Comparison of ENCODE assay signal across 14 mouse cellular contexts in the genomic region with DNA sequence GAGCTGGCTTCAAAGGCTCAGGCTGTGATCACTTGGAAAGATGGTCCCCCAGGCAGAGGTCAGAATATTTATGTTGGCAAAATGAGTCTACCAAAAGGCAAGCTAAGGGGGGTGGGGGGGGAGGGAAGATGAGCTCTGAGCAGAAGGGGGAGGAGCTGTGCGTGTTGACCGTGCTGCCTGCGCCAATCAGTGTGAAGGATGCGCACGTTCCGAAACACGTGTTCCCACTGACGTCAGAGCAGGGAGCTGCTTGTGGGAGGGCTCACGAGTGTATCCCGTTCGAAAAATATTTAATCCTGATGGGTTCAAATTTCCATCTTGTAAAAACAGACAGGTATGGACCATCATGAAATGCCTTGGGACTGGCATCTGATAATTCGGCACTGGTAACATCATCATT. TPM values are rescaled to one million over a fixed set of nuclear protein-coding genes. Genes with fewer than 3 reads are reported as not detected.
DNase-seq lines count a peak whose midpoint lies in the region; ATAC-seq and TF ChIP-seq lines count a peak whose summit lies in the region.
"Had no signal": no experiment of that assay in that cellular context is flagged by ENCODE, and none has a peak within 500 bp of the region (broad histone marks: within the 10 kb centered on the region; RNA-seq: fewer than 3 reads in every experiment).

No protein-coding gene starts in this region.

- peaks cover 17% of the 10 kb centered on the region for H3K4me1 ChIP-seq in midbrain, embryonic 11.5 days (ENCODE audit: control insufficient read depth, insufficient read depth, low read length)
- peaks cover 24% of the 10 kb centered on the region for H3K4me1 ChIP-seq in midbrain, embryonic 15.5 days
- no peaks in the 10 kb centered on the region; the same call in 1 of the 2 replicates for H3K4me1 ChIP-seq in embryonic facial prominence, embryonic 11.5 days (ENCODE audit: control insufficient read depth, insufficient read depth, low read length)
- peaks cover 7% of the 10 kb centered on the region; the same call in 1 of the 2 replicates for H3K4me1 ChIP-seq in hindbrain, postnatal 0 days (ENCODE audit: insufficient read depth, low read length)
- H3K4me1 ChIP-seq in stomach, postnatal 0 days (replicated peaks; ENCODE audit: control insufficient read depth, insufficient read depth): no peaks in the 10 kb centered on the region
- H3K4me1 ChIP-seq: embryonic facial prominence, embryonic 15.5 days had no signal

- H3K9me3 ChIP-seq in midbrain, embryonic 11.5 days (ENCODE audit: control insufficient read depth, low read length): no peaks in the 10 kb centered on the region
- H3K9me3 ChIP-seq in midbrain, embryonic 15.5 days: no peaks in the 10 kb centered on the region
- no peaks in the 10 kb centered on the region for H3K9me3 ChIP-seq in embryonic facial prominence, embryonic 11.5 days (replicated peaks; ENCODE audit: control insufficient read depth, low read length)
- no peaks in the 10 kb centered on the region for H3K9me3 ChIP-seq in hindbrain, postnatal 0 days (ENCODE audit: low read length)
- H3K9me3 ChIP-seq in stomach, postnatal 0 days (ENCODE audit: control insufficient read depth, low read length): no peaks in the 10 kb centered on the region
- H3K9me3 ChIP-seq: embryonic facial prominence, embryonic 15.5 days had no signal

- H3K9ac ChIP-seq in midbrain, embryonic 11.5 days (ENCODE audit: low read length): no peak overlapping the region
- no peak overlapping the region for H3K9ac ChIP-seq in midbrain, embryonic 15.5 days
- H3K9ac ChIP-seq in embryonic facial prominence, embryonic 11.5 days (replicated peaks; ENCODE audit: low read length): no peak overlapping the region
- H3K9ac ChIP-seq in hindbrain, postnatal 0 days (replicated peaks; ENCODE audit: low read length): no peak overlapping the region
- no peak overlapping the region for H3K9ac ChIP-seq in stomach, postnatal 0 days (ENCODE audit: low read length)
- H3K9ac ChIP-seq: embryonic facial prominence, embryonic 15.5 days had no signal

- no peak overlapping the region for H3K27ac ChIP-seq in midbrain, embryonic 11.5 days (ENCODE audit: low read depth, low read length)
- H3K27ac ChIP-seq in midbrain, embryonic 15.5 days: no peak overlapping the region
- no peak overlapping the region for H3K27ac ChIP-seq in embryonic facial prominence, embryonic 11.5 days (replicated peaks; ENCODE audit: low read depth, low read length)
- H3K27ac ChIP-seq in hindbrain, postnatal 0 days: no peak overlapping the region
- H3K27ac ChIP-seq in stomach, postnatal 0 days (replicated peaks): no peak overlapping the region
- H3K27ac ChIP-seq: embryonic facial prominence, embryonic 15.5 days; kidney, postnatal 0 days; left cerebral cortex, adult 2 months had no signal

- H3K4me2 ChIP-seq in midbrain, embryonic 11.5 days: peak overlapping the region; percentile 8; the same call in 1 of the 2 replicates
- no peak overlapping the region for H3K4me2 ChIP-seq in midbrain, embryonic 15.5 days
- H3K4me2 ChIP-seq in embryonic facial prominence, embryonic 11.5 days (ENCODE audit: low read depth, low read length): no peak overlapping the region
- no peak overlapping the region for H3K4me2 ChIP-seq in hindbrain, postnatal 0 days (ENCODE audit: low read depth, low read length)
- no peak overlapping the region for H3K4me2 ChIP-seq in stomach, postnatal 0 days (replicated peaks; ENCODE audit: low read depth)
- H3K4me2 ChIP-seq: embryonic facial prominence, embryonic 15.5 days had no signal

- 30% methylated on average over 12 of the region's 12 CpGs for WGBS in midbrain, embryonic 11.5 days
- 34% methylated on average over 12 of the region's 12 CpGs for WGBS in midbrain, embryonic 15.5 days
- 32% methylated on average over 12 of the region's 12 CpGs for WGBS in embryonic facial prominence, embryonic 11.5 days
- WGBS in hindbrain, postnatal 0 days: 33% methylated on average over 12 of the region's 12 CpGs
- WGBS in stomach, postnatal 0 days: 40% methylated on average over 12 of the region's 12 CpGs

- no peak for TF ChIP-seq EP300 in stomach, postnatal 0 days (optimal IDR thresholded peaks at IDR 0.05)

- peak; percentile 47; the same call in 1 of the 2 replicates for ATAC-seq in midbrain, embryonic 11.5 days (ENCODE audit: low FRiP score)
- ATAC-seq in midbrain, embryonic 15.5 days (replicated peaks): no peak
- no peak for ATAC-seq in embryonic facial prominence, embryonic 11.5 days (replicated peaks; ENCODE audit: insufficient number of reproducible peaks, low FRiP score, low TSS enrichment, low read depth)
- ATAC-seq in hindbrain, postnatal 0 days: no peak
- peak; percentile 47; the same call in 1 of the 2 replicates for ATAC-seq in stomach, postnatal 0 days (ENCODE audit: low FRiP score, low TSS enrichment)

- no peak for DNase-seq in midbrain, embryonic 11.5 days (ENCODE audit: low spot score, missing footprints)
- DNase-seq in embryonic facial prominence, embryonic 11.5 days (ENCODE audit: low spot score): peak; percentile 65
- DNase-seq in hindbrain, postnatal 0 days (ENCODE audit: low spot score): peak; percentile 52
- DNase-seq in stomach, postnatal 0 days (ENCODE audit: low spot score): no peak
- no peak for DNase-seq in right cerebral cortex, postnatal 4 days
- no peak for DNase-seq in adrenal gland, adult 2 months
- DNase-seq: gastrocnemius, postnatal 25 days; heart, postnatal 10 days had no signal

- TF ChIP-seq CTCF in hindbrain, postnatal 0 days (IDR thresholded peaks at IDR 0.05; ENCODE audit: low read depth): no peak
- TF ChIP-seq CTCF in stomach, postnatal 0 days (IDR thresholded peaks at IDR 0.05; ENCODE audit: low read depth): no peak

- no peaks in the 10 kb centered on the region for H3K36me3 ChIP-seq in midbrain, embryonic 11.5 days (ENCODE audit: control insufficient read depth, insufficient read depth, low read length)
- peaks cover 14% of the 10 kb centered on the region for H3K36me3 ChIP-seq in midbrain, embryonic 15.5 days (replicated peaks)
- H3K36me3 ChIP-seq in embryonic facial prominence, embryonic 11.5 days (replicated peaks; ENCODE audit: control insufficient read depth, insufficient read depth, low read depth, low read length): no peaks in the 10 kb centered on the region
- H3K36me3 ChIP-seq in hindbrain, postnatal 0 days (ENCODE audit: insufficient read depth, low read length): peaks cover 15% of the 10 kb centered on the region
- no peaks in the 10 kb centered on the region for H3K36me3 ChIP-seq in stomach, postnatal 0 days (ENCODE audit: control insufficient read depth, insufficient read depth, low read length)
- H3K36me3 ChIP-seq: embryonic facial prominence, embryonic 15.5 days had no signal

- no peak overlapping the region for H3K4me3 ChIP-seq in midbrain, embryonic 11.5 days (ENCODE audit: low read depth, low read length)
- H3K4me3 ChIP-seq in midbrain, embryonic 15.5 days: no peak overlapping the region
- H3K4me3 ChIP-seq in embryonic facial prominence, embryonic 11.5 days (ENCODE audit: low read depth, low read length): no peak overlapping the region
- no peak overlapping the region for H3K4me3 ChIP-seq in hindbrain, postnatal 0 days (ENCODE audit: low read length)
- H3K4me3 ChIP-seq in stomach, postnatal 0 days (ENCODE audit: low read depth, low read length): no peak overlapping the region
- H3K4me3 ChIP-seq: embryonic facial prominence, embryonic 15.5 days; left cerebral cortex, adult 2 months had no signal

- peaks cover 3% of the 10 kb centered on the region; the same call in 1 of the 2 replicates for H3K27me3 ChIP-seq in midbrain, embryonic 11.5 days (ENCODE audit: control insufficient read depth, insufficient read depth, low read length)
- H3K27me3 ChIP-seq in midbrain, embryonic 15.5 days (replicated peaks): 0 out of 2 replicates have a peak, but pooled peaks cover 10% of the 10 kb centered on the region
- H3K27me3 ChIP-seq in embryonic facial prominence, embryonic 11.5 days (ENCODE audit: control insufficient read depth, insufficient read depth, low read length): no peaks in the 10 kb centered on the region
- H3K27me3 ChIP-seq in hindbrain, postnatal 0 days (ENCODE audit: insufficient read depth, low read length): no peaks in the 10 kb centered on the region
- H3K27me3 ChIP-seq in stomach, postnatal 0 days (ENCODE audit: control insufficient read depth, insufficient read depth, low read length): no peaks in the 10 kb centered on the region

RNA-seq across cellular contexts. Expression of gene Asphd2, which starts 24.9 kb away (rescaled TPM):
- polyA plus RNA-seq in midbrain, embryonic 11.5 days (2014; fragmentation: Nextera tagmentation; extraction: Ambion mirVana): 35.4 and 48.3 TPM in 2 replicates
- 124 and 132 TPM in 2 replicates for polyA plus RNA-seq in midbrain, embryonic 15.5 days (2015; fragmentation: Nextera tagmentation; extraction: Ambion mirVana)
- polyA plus RNA-seq in embryonic facial prominence, embryonic 11.5 days (2014; fragmentation: Nextera tagmentation; extraction: Ambion mirVana): 27.9 and 31.6 TPM in 2 replicates
- total RNA-seq in hindbrain, postnatal 0 days (2014; rRNA removed): 143 and 164 TPM in 2 replicates
- 113 and 118 TPM in 2 replicates for polyA plus RNA-seq in hindbrain, postnatal 0 days (2015; fragmentation: Nextera tagmentation; extraction: Ambion mirVana)
- 4.4 and 4.6 TPM in 2 replicates for polyA plus RNA-seq in stomach, postnatal 0 days (2015; fragmentation: Nextera tagmentation; extraction: Ambion mirVana)
- total RNA-seq in adrenal gland, adult 2 months (2021): 1 to 10 TPM; 2.1 to 6.5 TPM
- polyA plus RNA-seq in adrenal gland, adult 2 months (2012; rRNA removed): 2.1 and 5.1 TPM in 2 replicates
- total RNA-seq: CH12.LX had no signal
- polyA plus RNA-seq: liver, embryonic 16.5 days had no signal

RNA-seq across cellular contexts. Expression of gene Gm6588, which starts 29.7 kb away (rescaled TPM):
- not detected in 2 replicates for polyA plus RNA-seq in midbrain, embryonic 11.5 days (2014; fragmentation: Nextera tagmentation; extraction: Ambion mirVana)
- polyA plus RNA-seq in midbrain, embryonic 15.5 days (2015; fragmentation: Nextera tagmentation; extraction: Ambion mirVana): 1.3 and 1.5 TPM in 2 replicates
- not detected in 2 replicates for polyA plus RNA-seq in embryonic facial prominence, embryonic 11.5 days (2014; fragmentation: Nextera tagmentation; extraction: Ambion mirVana)
- total RNA-seq in hindbrain, postnatal 0 days (2014; rRNA removed): not detected in 2 replicates
- polyA plus RNA-seq in hindbrain, postnatal 0 days (2015; fragmentation: Nextera tagmentation; extraction: Ambion mirVana): 0.25 and 0.58 TPM in 2 replicates
- polyA plus RNA-seq in stomach, postnatal 0 days (2015; fragmentation: Nextera tagmentation; extraction: Ambion mirVana): 0.05 TPM in 1 of 2 replicates, not detected in the other
- total RNA-seq in adrenal gland, adult 2 months (2021): not detected
- polyA plus RNA-seq in adrenal gland, adult 2 months (2012; rRNA removed): not detected in 2 replicates
- total RNA-seq: CH12.LX; gastrocnemius, postnatal 25 days; heart, postnatal 10 days; left cerebral cortex, adult 2 months had no signal
- polyA plus RNA-seq: embryonic facial prominence, embryonic 15.5 days; kidney, postnatal 0 days; liver, embryonic 16.5 days had no signal

Comparison
In these comparisons a context has a peak if more than half of its experiments do, and no peak if none do; other contexts are left out.
1. ATAC-seq: peak in midbrain, embryonic 11.5 days (single experiment) and stomach, postnatal 0 days (single experiment); none in midbrain, embryonic 15.5 days (single experiment), embryonic facial prominence, embryonic 11.5 days (single experiment) and hindbrain, postnatal 0 days (single experiment).
2. DNase-seq: peak in embryonic facial prominence, embryonic 11.5 days (single experiment) and hindbrain, postnatal 0 days (single experiment); none in midbrain, embryonic 11.5 days (single experiment), stomach, postnatal 0 days (single experiment), right cerebral cortex, postnatal 4 days (single experiment) and adrenal gland, adult 2 months (single experiment).